Mouse (Mus musculus) spleen, postnatal 10 days (tissue): ENCODE data around the gene Psme1.
A peak's percentile ranks its signal among the peaks of the same experiment; 100 is the strongest.

Experiments used
- DNase-seq, 2 experiments: peaks; one replicate each; pipeline ENCODE4 v3.0.0; 2021 to 2022; ENCODE audit warnings: low spot score in 2 of 2

Psme1 gene

DNA sequence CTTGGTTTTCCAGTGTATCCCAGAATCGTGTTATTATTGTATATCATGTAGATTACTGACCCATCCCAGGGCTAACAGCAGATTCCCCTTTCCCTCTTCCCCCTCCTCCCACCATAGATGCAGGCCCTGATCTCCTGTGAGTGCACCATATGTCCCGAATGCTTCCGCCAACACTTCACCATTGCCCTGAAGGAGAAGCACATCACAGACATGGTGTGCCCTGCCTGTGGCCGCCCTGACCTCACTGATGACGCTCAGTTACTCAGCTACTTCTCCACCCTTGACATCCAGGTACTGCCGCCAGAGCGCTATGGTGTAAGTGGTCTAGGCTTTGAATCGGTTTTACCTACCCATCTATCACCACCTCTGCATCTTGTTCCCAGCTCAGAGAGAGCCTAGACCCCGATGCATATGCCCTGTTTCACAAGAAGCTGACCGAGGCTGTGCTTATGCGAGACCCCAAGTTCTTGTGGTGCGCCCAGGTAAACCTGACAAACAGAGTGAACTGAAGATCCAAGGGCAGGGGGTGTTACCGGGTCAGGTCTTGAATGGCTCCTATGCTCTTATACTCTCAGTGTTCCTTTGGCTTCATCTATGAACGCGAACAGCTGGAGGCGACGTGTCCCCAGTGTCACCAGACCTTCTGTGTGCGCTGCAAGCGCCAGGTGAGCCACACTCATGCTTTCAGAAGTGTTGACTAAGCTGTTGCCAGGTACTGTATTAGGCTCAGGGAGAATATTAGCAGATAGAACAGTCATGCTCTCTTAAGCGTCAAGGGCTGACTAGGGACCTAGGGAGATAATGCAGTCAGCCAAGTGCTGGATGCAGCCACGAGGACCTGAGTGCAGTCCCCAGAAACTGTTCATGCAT, 20.8 kb downstream of the Psme1 start:
- no peak for DNase-seq

DNA sequence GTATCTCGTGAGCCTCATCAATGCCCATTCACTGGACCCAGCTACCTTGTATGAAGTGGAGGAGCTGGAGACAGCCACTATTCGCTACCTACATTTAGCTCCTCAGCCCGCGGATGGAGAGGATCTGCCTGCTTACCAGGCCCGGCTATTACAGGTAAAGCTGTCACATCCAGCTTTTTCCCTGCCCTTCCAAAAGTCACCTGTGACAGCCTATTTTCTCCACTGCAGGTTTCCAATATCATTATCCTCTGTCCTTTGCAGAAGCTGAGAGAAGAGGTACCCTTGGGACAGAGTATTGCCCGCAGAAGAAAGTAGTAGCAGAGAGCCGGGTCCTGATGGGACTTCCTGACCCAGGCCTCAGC, 25.3 kb downstream of the Psme1 start, which contains the start of gene Irf9:
Irf9 (plus strand) TSS at position 301 of the 362 bp plus-strand sequence.
- no peak for DNase-seq

DNA sequence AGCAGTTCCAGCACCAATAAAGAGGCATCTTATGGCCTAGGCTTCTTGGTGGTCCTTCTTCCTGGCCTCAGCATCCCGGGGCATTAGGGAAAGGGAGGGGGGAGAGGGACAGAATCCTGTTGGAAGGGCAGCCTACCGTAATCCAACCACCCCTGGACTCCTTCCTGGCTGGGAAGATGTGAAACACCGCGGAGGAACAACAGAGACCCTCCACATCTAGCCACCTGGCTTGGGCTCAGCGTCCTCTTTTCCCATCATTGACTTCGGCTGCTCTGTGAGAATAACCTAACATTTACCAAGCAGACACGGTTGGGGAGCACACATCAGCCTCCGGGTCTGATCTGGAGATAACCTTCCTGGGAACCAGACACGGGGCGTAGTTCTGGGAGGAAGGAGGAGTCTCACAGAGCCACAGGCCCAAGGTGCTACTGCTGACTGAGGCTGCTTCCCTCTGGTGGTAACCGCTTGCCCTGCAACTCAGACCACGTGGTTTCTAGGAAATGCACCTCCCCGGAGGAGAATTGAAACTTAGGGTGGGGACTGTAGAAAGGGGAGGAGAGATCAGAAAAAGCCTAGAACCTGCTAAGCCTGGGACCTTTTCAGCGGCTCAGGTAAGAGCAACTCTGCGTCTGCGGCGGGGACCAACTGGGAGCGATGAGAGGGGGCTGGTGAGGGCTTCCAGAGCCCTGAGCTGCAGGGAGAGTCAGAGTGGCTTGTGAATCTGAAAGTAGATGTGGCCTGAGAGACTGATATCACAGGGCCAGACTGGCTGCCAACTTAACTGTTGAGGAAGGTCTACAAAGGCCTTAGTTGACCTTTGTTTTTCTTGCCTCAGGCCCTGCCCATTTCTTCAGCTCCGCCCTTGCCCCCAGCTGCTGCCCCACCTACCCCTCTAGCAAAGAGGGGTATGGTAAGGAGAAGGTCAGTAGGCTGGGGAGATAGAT, 26.0 kb downstream of the Psme1 start:
- DNase-seq, result peak; percentile 90 to 93

DNA sequence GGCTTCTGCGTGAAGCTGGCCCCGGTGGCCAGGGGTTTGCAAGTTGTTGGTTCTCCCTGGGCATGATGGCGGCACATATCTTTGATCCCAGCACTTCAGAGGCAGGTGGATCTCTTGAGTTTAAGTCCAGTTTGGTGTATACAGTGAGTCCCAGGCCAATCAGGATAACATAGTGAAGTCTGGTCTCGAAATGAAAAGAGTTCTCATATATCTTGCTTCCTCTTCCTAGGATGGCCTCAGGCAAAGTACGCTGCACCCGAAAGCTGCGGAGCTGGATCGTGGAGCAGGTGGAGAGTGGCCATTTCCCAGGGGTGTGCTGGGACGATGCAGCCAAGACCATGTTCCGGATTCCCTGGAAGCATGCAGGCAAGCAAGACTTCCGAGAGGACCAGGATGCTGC, 26.9 kb downstream of the Psme1 start:
- DNase-seq, result no peak

DNA sequence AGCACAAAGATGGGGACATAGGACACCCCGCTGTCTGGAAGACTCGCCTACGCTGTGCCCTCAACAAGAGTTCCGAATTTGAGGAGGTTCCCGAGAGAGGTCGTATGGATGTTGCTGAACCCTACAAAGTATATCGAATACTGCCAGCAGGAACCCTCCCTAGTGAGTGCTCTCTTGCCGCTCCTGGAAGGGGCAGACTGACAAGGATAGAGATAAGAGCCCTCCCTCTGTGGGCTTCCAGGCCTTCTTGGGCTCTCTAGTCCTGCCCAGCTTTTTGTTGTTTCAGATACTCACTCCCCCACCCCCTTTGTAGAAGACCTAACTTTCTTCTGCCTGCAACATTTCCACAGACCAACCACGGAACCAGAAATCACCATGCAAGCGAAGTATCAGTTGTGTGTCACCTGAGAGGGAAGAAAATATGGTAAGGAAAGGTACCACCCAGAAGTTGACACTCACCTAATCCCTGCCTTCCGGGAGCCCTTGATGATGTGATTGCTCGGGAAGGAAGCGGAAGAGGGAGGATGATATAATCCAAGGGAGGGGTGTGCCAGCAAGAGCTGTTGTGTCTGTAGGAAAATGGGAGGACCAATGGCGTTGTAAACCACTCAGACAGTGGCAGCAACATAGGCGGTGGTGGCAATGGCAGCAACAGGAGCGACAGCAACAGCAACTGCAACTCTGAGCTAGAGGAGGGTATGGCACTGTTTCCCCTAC, 28.0 kb downstream of the Psme1 start:
- no peak for DNase-seq

DNA sequence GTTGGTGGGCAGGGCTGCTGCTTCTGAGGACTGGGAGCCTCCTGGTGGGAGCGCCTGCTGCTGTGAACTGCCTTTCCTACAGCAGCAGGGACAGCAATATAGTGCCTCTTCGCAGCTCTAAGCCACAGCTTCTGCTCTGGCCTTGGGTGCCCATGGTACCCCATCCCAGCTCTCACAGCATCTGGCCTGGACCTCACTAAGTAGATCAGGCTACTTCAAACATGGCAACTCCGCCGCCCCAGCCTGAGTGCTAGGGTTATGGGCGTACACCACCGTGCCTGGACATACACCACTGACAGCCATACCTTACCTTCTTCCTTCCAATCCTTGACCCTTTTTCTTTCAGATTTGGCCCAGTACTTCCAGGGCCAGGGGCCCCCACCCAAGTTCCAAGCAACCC, 30.4 kb downstream of the Psme1 start:
- DNase-seq, result no peak

DNA sequence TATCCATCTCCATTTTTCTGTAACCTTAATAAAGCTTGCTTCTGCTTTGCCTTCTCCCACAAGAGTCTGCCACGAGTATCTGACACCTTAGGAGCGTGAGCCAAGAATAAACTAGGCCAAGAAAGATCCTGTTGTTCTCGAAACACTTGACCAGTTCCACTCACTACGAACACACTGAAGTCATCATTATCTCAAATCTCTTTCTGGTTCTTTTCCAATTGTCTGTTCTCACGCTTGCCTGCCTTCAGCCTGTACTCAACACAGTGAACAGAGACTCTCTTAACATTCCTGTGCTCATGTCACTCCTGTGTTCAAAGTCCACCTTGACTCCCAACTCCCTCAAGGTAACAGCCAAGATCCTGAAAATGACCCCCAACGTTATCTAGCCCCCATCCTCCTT, 35.4 kb downstream of the Psme1 start:
- DNase-seq, result no peak

DNA sequence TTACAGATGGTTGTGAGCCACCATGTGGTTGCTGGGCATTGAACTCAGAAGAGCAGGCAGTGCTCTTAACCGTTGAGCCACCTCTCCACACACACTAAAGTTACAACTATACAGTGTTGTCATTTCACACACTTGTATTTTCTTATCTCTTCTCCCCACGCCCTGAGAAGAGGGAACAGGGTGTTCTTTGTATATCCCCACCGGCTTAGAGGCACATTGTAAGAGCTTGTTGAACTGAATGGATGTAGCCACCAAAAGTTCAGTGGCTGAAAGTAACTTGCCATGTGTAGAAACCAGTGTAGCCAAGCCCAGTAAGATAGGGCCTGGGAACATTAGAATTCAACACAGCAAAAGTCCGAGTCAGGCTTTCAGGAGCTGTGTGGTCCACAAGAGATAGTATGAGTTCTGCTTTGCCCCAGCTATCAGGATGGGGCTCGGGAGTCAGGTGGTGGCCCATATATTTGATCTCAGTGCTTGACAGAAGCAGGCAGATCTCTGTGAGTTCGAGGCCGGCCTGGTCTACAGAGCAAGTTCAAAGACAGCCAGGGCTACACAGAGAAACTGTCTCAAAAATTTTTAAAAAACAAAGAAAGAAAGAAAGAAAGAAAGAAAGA, 36.7 kb downstream of the Psme1 start:
- peak in 1 of 2 experiments; percentile 27 for DNase-seq

DNA sequence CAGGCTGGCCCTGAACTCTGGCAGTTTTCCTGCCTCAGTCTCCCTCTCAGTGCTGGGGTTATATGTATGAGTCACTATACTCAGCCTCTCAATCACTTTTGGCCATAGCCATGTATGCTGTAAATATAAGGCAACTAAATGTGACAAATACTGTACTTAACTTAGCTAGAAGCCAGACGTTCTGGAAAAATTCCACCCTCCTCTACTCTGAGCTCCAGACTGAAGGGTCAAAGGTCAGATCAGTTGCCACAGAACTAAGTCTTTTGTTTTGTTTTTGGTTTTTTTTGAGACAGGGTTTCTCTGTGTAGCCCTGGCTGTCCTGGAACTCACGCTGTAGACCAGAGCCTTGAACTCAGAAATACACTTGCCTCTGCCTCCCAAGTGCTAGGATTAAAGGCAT, 38.0 kb downstream of the Psme1 start:
- DNase-seq, result no peak

DNA sequence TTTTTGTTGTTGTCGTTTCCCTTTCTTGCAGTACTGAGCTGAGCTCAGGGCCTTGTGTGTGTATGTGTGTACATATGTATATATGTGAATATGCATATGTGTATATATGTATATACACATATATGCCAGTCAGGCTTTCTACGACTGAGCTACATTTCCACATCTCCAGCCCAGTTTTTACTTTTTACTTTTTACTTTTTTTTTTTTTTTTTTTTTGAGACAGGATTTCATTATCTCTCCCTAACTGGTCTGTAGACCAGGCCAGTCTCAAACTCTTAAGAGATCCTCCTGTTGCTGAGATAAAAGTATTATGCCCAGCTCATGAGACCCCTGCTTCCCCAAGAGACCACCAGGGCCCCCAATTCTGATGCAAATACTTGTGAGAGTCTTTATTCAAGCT, 38.9 kb downstream of the Psme1 start:
- no peak for DNase-seq

DNA sequence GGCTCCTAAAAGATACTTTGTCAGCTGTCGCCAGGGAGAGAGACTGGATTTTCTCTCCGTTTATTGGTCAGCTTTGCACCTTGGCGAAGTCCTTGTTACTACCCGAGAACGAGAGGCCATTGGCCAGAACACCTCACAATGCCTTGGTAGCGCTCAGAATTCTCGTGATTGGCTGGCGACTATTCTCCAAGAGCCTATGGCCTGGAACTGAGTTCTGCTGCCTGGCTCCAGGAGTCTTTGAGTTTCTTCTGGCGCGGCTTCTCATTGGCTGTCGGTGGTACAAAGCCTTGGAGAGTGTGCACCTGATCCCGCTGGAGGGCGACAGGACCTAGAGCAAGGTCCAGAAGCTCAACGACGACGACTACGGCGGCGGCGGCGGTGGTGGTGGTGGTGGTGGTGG, 39.9 kb downstream of the Psme1 start, which contains the start of gene Rec8:
Rec8 (plus strand) TSS at position 216 of the 400 bp plus-strand sequence.
- peak in 1 of 2 experiments; percentile 35 for DNase-seq

DNA sequence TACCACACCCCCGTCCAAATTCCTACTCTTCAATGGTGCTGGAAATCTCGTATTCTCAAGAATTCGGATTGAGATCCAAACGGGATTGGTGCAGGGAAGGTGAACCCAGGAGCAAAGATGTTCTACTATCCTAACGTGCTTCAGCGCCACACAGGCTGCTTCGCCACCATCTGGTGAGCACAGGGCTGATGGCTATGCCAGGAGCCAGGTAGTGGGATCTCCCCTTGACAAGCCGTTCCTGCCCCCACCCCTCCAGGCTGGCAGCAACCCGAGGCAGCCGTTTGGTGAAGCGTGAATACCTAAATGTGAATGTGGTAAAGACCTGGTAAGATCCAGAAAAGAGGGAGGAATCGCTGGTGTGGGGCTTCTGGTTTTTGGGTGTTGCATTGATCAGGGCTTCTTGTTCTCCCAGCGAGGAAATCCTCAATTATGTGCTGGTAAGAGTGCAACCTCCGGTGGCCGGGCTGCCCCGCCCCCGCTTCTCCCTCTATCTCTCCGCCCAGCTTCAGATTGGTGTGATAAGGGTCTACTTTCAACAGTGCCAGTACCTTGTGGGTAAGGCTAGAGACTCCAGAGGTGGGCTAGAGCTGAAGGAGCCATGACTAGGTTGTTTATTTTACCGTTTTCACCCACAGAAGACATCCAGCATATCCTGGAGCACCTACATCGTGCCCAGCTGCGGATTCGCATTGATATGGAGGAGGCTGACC, 40.7 kb downstream of the Psme1 start:
- peak; percentile 35 to 40 for DNase-seq

DNA sequence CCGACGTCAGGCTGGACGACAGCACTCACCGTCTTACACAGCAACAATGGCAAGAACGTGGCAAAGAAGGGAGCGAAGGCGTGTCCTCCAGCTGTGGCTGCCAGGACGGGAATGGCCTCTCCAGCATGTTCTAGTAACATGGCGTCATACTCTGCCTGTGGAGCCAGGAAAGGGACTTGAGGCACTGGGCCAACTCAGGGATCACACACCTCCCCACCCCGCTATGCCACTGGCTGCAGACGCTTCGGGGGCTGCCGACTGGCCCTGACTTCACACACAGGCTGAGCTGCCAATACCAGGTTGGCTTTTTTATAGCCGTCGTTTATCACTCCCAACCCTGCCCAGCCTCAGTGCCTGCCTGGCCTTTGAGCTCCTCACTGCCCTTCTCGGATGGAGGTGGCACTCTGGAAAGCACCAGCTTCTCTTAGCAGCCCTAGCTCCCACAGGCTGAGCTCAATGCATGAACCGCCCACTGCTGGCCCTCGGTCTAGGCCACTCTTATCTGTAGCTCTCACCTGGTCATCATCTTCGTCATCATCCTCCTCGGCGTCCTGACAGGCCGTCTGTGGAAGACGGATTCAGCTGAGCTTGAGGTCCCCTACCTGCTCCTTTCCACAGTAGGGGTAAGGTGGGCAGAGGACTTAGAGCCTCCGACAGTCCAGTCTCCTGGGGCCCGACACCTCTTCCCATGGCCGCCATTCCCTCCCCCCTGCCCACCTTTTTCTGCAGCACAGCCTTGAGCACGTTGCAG, 50.3 kb downstream of the Psme1 start:
- DNase-seq, result no peak

DNA sequence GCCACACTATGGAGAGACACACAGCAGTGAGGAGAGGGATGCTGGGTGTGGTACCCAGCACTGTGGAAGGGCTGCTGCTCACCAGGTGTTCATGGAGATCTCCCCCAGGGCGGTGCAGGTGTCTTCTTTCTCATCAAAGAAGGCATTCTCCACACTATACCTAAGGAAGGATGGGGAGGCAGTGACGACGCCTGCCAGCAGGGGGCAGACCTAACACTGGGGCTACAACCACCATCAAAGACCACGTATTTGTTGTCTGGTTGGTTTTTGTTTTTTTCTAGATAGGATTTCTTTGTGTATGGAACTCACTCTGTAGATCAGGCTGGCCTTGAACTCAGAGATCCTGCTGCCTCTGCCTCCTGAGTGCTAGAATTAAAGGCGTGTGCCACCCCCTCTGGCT, 51.4 kb downstream of the Psme1 start:
- DNase-seq, result peak; percentile 76 to 87
